Mouse (Mus musculus) telencephalon, adult 2 months (tissue): ENCODE measurements around the gene Fam83b.

Experiments used
- DNase-seq: peaks from one replicate; pipeline ENCODE4 v3.0.0-alpha.2; 2011; ENCODE audit warnings: low read depth, low spot score

Gene Fam83b

GRCm38 (mm10) chr9:76566515-76567280 is at the start of gene Fam83b:
TSS of gene Fam83b (minus strand) at chr9:76567116.
- no peak for DNase-seq

- DNase-seq = no peak
These were observed 47.2 kb upstream of the Fam83b start for GRCm38 (mm10) chr9:76614165-76614564.

- DNase-seq = no peak
These were observed 36.8 kb upstream of the Fam83b start for GRCm38 (mm10) chr9:76603744-76604143.

- no peak for DNase-seq
These were observed 36.0 kb upstream of the Fam83b start for GRCm38 (mm10) chr9:76602874-76603273.

GRCm38 (mm10) chr9:76597395-76597794 is 30.5 kb upstream of the Fam83b start:
- no peak for DNase-seq

GRCm38 (mm10) chr9:76593841-76594240 is 26.9 kb upstream of the Fam83b start:
- DNase-seq = no peak

GRCm38 (mm10) chr9:76583943-76584342 is 17.0 kb upstream of the Fam83b start:
- DNase-seq = no peak

GRCm38 (mm10) chr9:76581966-76582365 is 15.1 kb upstream of the Fam83b start:
- no peak for DNase-seq

- no peak for DNase-seq
These were observed 352 bp upstream of the Fam83b start for GRCm38 (mm10) chr9:76567281-76567655.

GRCm38 (mm10) chr9:76565656-76566055 is 1.3 kb downstream of the Fam83b start:
- DNase-seq = no peak

- DNase-seq = no peak
These were observed 2.8 kb downstream of the Fam83b start for GRCm38 (mm10) chr9:76564071-76564470.

- no peak for DNase-seq
These were observed 4.1 kb downstream of the Fam83b start for GRCm38 (mm10) chr9:76562794-76563193.

GRCm38 (mm10) chr9:76559240-76559639 is 7.7 kb downstream of the Fam83b start:
- DNase-seq = no peak

GRCm38 (mm10) chr9:76553758-76554157 is 13.2 kb downstream of the Fam83b start:
- no peak for DNase-seq

- no peak for DNase-seq
These were observed 13.8 kb downstream of the Fam83b start for GRCm38 (mm10) chr9:76553115-76553514.

- no peak for DNase-seq
These were observed 20.2 kb downstream of the Fam83b start for GRCm38 (mm10) chr9:76546714-76547113.

GRCm38 (mm10) chr9:76540684-76541083 is 26.2 kb downstream of the Fam83b start:
- DNase-seq = no peak

- DNase-seq = no peak
These were observed 26.8 kb downstream of the Fam83b start for GRCm38 (mm10) chr9:76539953-76540621.

- DNase-seq = no peak
These were observed 27.6 kb downstream of the Fam83b start for GRCm38 (mm10) chr9:76539271-76539670.

GRCm38 (mm10) chr9:76536032-76536431 is 30.9 kb downstream of the Fam83b start:
- no peak for DNase-seq

GRCm38 (mm10) chr9:76532403-76532802 is 34.5 kb downstream of the Fam83b start:
- no peak for DNase-seq

GRCm38 (mm10) chr9:76531368-76531767 is 35.5 kb downstream of the Fam83b start:
- DNase-seq = no peak

- DNase-seq = no peak
These were observed 41.3 kb downstream of the Fam83b start for GRCm38 (mm10) chr9:76525592-76525991.
